Mouse (Mus musculus) kidney, embryonic 16.5 days (tissue): ENCODE measurements around the gene Sufu. TPM values are rescaled to one million over a fixed set of nuclear protein-coding genes. Genes with fewer than 3 reads are reported as not detected.
A peak's percentile ranks its signal among the peaks of the same experiment; 100 is the strongest.

ENCODE experiments used
- ATAC-seq: fragments of 200-750 bp; cut with Nextera tagmentation; 2 replicates; pipeline ENCODE4 v1.8.0; 2017; ENCODE audit warnings: moderate TSS enrichment; ENCODE audit not compliant: low FRiP score, low TSS enrichment
- H3K27ac ChIP-seq: fragments of 300-500 bp; sonication (generic); 2 replicates; pipeline ENCODE4 v1.5.1; 2014; ENCODE audit warnings: low read length
- H3K27me3 ChIP-seq: fragments of 300-500 bp; sonication (generic); 2 replicates; pipeline ENCODE4 v1.6.1; 2014; ENCODE audit warnings: low read length, control low read depth, mixed read lengths; ENCODE audit not compliant: insufficient read depth
- H3K36me3 ChIP-seq: fragments of 300-500 bp; sonication (generic); 2 replicates; pipeline ENCODE4 v1.6.1; 2014; ENCODE audit warnings: low read length, control low read depth, mixed read lengths; ENCODE audit not compliant: insufficient read depth
- H3K4me1 ChIP-seq: fragments of 300-500 bp; sonication (generic); 2 replicates; pipeline ENCODE4 v1.6.1; 2014; ENCODE audit warnings: low read length, control low read depth, mixed read lengths; ENCODE audit not compliant: insufficient read depth
- H3K4me2 ChIP-seq: fragments of 300-500 bp; sonication (generic); replicated peaks from 2 replicates; pipeline ENCODE4 v1.6.1; 2014; ENCODE audit warnings: low read depth, low read length
- H3K4me3 ChIP-seq: fragments of 300-500 bp; sonication (generic); 2 replicates; pipeline ENCODE4 v1.5.1; 2014; ENCODE audit warnings: mild to moderate bottlenecking, low read length
- H3K9ac ChIP-seq: fragments of 300-500 bp; sonication (generic); replicated peaks from 2 replicates; pipeline ENCODE4 v1.6.1; 2014; ENCODE audit warnings: low read length
- H3K9me3 ChIP-seq: fragments of 300-500 bp; sonication (generic); 2 replicates; pipeline ENCODE4 v1.6.1; 2016; ENCODE audit warnings: low read length, control low read depth
- WGBS: fragments of 180-500 bp; shearing (Covaris S2); extraction: QIAGEN DNeasy Blood & Tissue Kit; methylation state at CpG from one replicate; pipeline ENCODE4 v1.1.7; 2014; 5-methylcytosine and 5-hydroxymethylcytosine counted together
- polyA plus RNA-seq: library from polyadenylated mRNA; unstranded; fragments of >200 nt; fragmentation: Nextera tagmentation; extraction: Ambion mirVana; gene quantifications from 2 replicates; pipeline ENCODE4 v1.2.1, GENCODE M21; 2015

The Sufu gene
- polyA plus RNA-seq, 1 experiment from 2014 or later = 50.7 TPM

GRCm38 (mm10) chr19:46499836-46500580 is 103.3 kb downstream of the Sufu start:
- peak overlapping the region; percentile 79 for H3K4me2 ChIP-seq
- H3K4me1 ChIP-seq = peaks cover 15% of the 10 kb centered on the region
- no peaks in the 10 kb centered on the region for H3K27me3 ChIP-seq
- no peaks in the 10 kb centered on the region for H3K9me3 ChIP-seq
- H3K9ac ChIP-seq = peak overlapping the region; percentile 99
- ATAC-seq = peak; percentile 84
- peak overlapping the region; percentile 93 for H3K4me3 ChIP-seq
- no peaks in the 10 kb centered on the region; the same call in 1 of the 2 replicates for H3K36me3 ChIP-seq
- H3K27ac ChIP-seq = peak overlapping the region; percentile 100
- under 1% methylated on average over 49 of the region's 52 CpGs for WGBS

- WGBS = under 1% methylated on average over 48 of the region's 50 CpGs
- Histone ChIP-seq H3K27me3 (no peaks in the 10 kb centered on the region), H3K4me2 (peak overlapping the region; percentile 79), H3K9ac (peak overlapping the region; percentile 99), H3K36me3 (peaks cover 7% of the 10 kb centered on the region; the same call in 1 of the 2 replicates), H3K4me1 (peaks cover 22% of the 10 kb centered on the region), H3K27ac (peak overlapping the region; percentile 100), H3K4me3 (peak overlapping the region; percentile 93), H3K9me3 (no peaks in the 10 kb centered on the region)
- ATAC-seq = peak; percentile 33
Observed at GRCm38 (mm10) chr19:46500581-46501341, 104.1 kb downstream of the Sufu start.

GRCm38 (mm10) chr19:46501401-46502068 is 104.8 kb downstream of the Sufu start, which contains the start of gene Trim8:
TSS of gene Trim8 (plus strand) at chr19:46501702.
- peak within 1 kb of the TSS; percentile 93 for H3K4me3 ChIP-seq
- peaks cover 30% of the 10 kb centered on the region for H3K4me1 ChIP-seq
- peak within 1 kb of the TSS; percentile 100 for H3K27ac ChIP-seq
- no peaks in the 10 kb centered on the region for H3K27me3 ChIP-seq
- peak; percentile 65 for ATAC-seq
- WGBS = under 1% methylated on average over 59 of the region's 64 CpGs
- peak within 1 kb of the TSS; percentile 99 for H3K9ac ChIP-seq
- H3K36me3 ChIP-seq = peaks cover 15% of the 10 kb centered on the region
- H3K4me2 ChIP-seq = peak within 1 kb of the TSS; percentile 79
- no peaks in the 10 kb centered on the region for H3K9me3 ChIP-seq

- WGBS = under 1% methylated on average over 35 of the region's 46 CpGs
- Histone ChIP-seq H3K27me3 (no peaks in the 10 kb centered on the region), H3K4me3 (peak overlapping the region; percentile 93), H3K4me2 (peak overlapping the region; percentile 79), H3K4me1 (peaks cover 35% of the 10 kb centered on the region), H3K27ac (peak overlapping the region; percentile 100), H3K9me3 (no peaks in the 10 kb centered on the region), H3K9ac (peak overlapping the region; percentile 99), H3K36me3 (peaks cover 20% of the 10 kb centered on the region)
- 0 out of 2 replicates have a peak, but pooled peaks have one; percentile 0 for ATAC-seq
Observed at GRCm38 (mm10) chr19:46502069-46502455, 105.4 kb downstream of the Sufu start.

- WGBS = under 1% methylated on average over 53 of the region's 53 CpGs
- no peak for ATAC-seq
- H3K9me3 ChIP-seq = no peaks in the 10 kb centered on the region
- peak overlapping the region; percentile 100 for H3K27ac ChIP-seq
- H3K36me3 ChIP-seq = peaks cover 26% of the 10 kb centered on the region
- peak overlapping the region; percentile 93 for H3K4me3 ChIP-seq
- peak overlapping the region; percentile 99 for H3K9ac ChIP-seq
- peaks cover 41% of the 10 kb centered on the region for H3K4me1 ChIP-seq
- peak overlapping the region; percentile 79 for H3K4me2 ChIP-seq
- no peaks in the 10 kb centered on the region for H3K27me3 ChIP-seq
Observed at GRCm38 (mm10) chr19:46502471-46503166, 105.9 kb downstream of the Sufu start.

GRCm38 (mm10) chr19:46503351-46504084 is 106.8 kb downstream of the Sufu start:
- WGBS = 0% methylated on average over 21 of the region's 21 CpGs
- ATAC-seq = peak; percentile 41
- H3K36me3 ChIP-seq = peaks cover 26% of the 10 kb centered on the region
- no peaks in the 10 kb centered on the region for H3K9me3 ChIP-seq
- H3K4me1 ChIP-seq = peaks cover 50% of the 10 kb centered on the region
- peak overlapping the region; percentile 99 for H3K9ac ChIP-seq
- H3K27ac ChIP-seq = peak overlapping the region; percentile 100
- peak overlapping the region; percentile 79 for H3K4me2 ChIP-seq
- no peaks in the 10 kb centered on the region for H3K27me3 ChIP-seq
- H3K4me3 ChIP-seq = peak overlapping the region; percentile 93

GRCm38 (mm10) chr19:46504085-46504552 is 107.4 kb downstream of the Sufu start:
- WGBS = 2% methylated on average over 4 of the region's 4 CpGs
- no peaks in the 10 kb centered on the region for H3K9me3 ChIP-seq
- H3K27ac ChIP-seq = peak overlapping the region; percentile 100
- H3K4me2 ChIP-seq = peak overlapping the region; percentile 79
- H3K9ac ChIP-seq = peak overlapping the region; percentile 99
- H3K36me3 ChIP-seq = peaks cover 26% of the 10 kb centered on the region
- H3K27me3 ChIP-seq = no peaks in the 10 kb centered on the region
- ATAC-seq = 0 out of 2 replicates have a peak, but pooled peaks have one; percentile 10
- H3K4me1 ChIP-seq = peaks cover 53% of the 10 kb centered on the region
- H3K4me3 ChIP-seq = peak overlapping the region; percentile 93

GRCm38 (mm10) chr19:46504822-46505417 is 108.2 kb downstream of the Sufu start:
- H3K36me3 ChIP-seq = peaks cover 26% of the 10 kb centered on the region
- peak overlapping the region; percentile 79 for H3K4me2 ChIP-seq
- no peaks in the 10 kb centered on the region for H3K9me3 ChIP-seq
- peak overlapping the region; percentile 93 for H3K4me3 ChIP-seq
- peak overlapping the region; percentile 99 for H3K9ac ChIP-seq
- no peak for ATAC-seq
- peaks cover 57% of the 10 kb centered on the region for H3K4me1 ChIP-seq
- WGBS = 53% methylated on average over 9 of the region's 9 CpGs
- H3K27me3 ChIP-seq = no peaks in the 10 kb centered on the region
- H3K27ac ChIP-seq = peak overlapping the region; percentile 100
